Mouse (Mus musculus) liver, embryonic 14.5 days (tissue): Measurements from ENCODE around the gene Cmtr1. TPM values are rescaled to one million over a fixed set of nuclear protein-coding genes. Genes with fewer than 3 reads are reported as not detected.

Experiments
- ATAC-seq: fragments of 200-750 bp; cut with Nextera tagmentation; 2 replicates; pipeline ENCODE4 v1.8.0; 2017; ENCODE audit warnings: moderate number of reproducible peaks, mild to moderate bottlenecking, moderate library complexity; ENCODE audit not compliant: insufficient read depth
- DNase-seq, 3 experiments: peaks; one replicate each; pipeline ENCODE4 v3.0.0-alpha.2; 2012 to 2013; ENCODE audit warnings: low read depth in 3 of 3, low spot score in 3 of 3
- H3K27ac ChIP-seq: fragments of 300-500 bp; sonication (generic); 2 replicates; pipeline ENCODE4 v1.5.1; 2014; ENCODE audit warnings: moderate library complexity, mild to moderate bottlenecking, control low read depth, inconsistent platforms
- H3K27me3 ChIP-seq: fragments of 300-500 bp; sonication (generic); 2 replicates; pipeline ENCODE4 v1.6.1; 2014; ENCODE audit warnings: mild to moderate bottlenecking, low read length, moderate library complexity; ENCODE audit not compliant: control insufficient read depth, insufficient read depth
- H3K36me3 ChIP-seq: fragments of 300-500 bp; sonication (generic); replicated peaks from 2 replicates; pipeline ENCODE4 v1.6.1; 2014; ENCODE audit warnings: low read depth; ENCODE audit not compliant: control insufficient read depth, insufficient read depth
- H3K4me1 ChIP-seq, 2 experiments: fragments of 200-500 bp in 1 of 2; fragments of 300-500 bp in 1 of 2; sonication (generic) in 1 of 2; replicated peaks; 2 replicates each; pipeline ENCODE4 v1.6.1; 2012 to 2014; ENCODE audit warnings: antibody characterized with exemption in 1 of 2, inconsistent platforms in 1 of 2, low read length in 1 of 2; ENCODE audit not compliant: control insufficient read depth in 2 of 2, insufficient read depth in 2 of 2
- H3K4me2 ChIP-seq: fragments of 300-500 bp; sonication (generic); 2 replicates; pipeline ENCODE4 v1.6.1; 2014; ENCODE audit warnings: low read depth, mild to moderate bottlenecking, control low read depth, moderate library complexity
- H3K4me3 ChIP-seq, 2 experiments: fragments of 200-500 bp in 1 of 2; fragments of 300-500 bp in 1 of 2; sonication (generic) in 1 of 2; 2 replicates each; pipeline ENCODE4 v1.5.1; 2012 to 2014; ENCODE audit warnings: low read depth in 2 of 2, low read length in 2 of 2, mild to moderate bottlenecking in 2 of 2, control low read depth in 1 of 2, inconsistent platforms in 1 of 2, moderate library complexity in 1 of 2; ENCODE audit not compliant: insufficient read depth in 1 of 2
- H3K9ac ChIP-seq: fragments of 300-500 bp; sonication (generic); replicated peaks from 2 replicates; pipeline ENCODE4 v1.6.1; 2014; ENCODE audit warnings: mild to moderate bottlenecking, control low read depth, moderate library complexity
- H3K9me3 ChIP-seq: fragments of 300-500 bp; sonication (generic); 2 replicates; pipeline ENCODE4 v1.6.1; 2016; ENCODE audit warnings: low read length, mixed read lengths; ENCODE audit not compliant: control insufficient read depth
- CTCF ChIP-seq: IDR thresholded peaks from 2 replicates; pipeline ENCODE4 v1.5.1; 2016; ENCODE audit warnings: antibody characterized with exemption, low read depth, control low read depth
- EP300 ChIP-seq: IDR thresholded peaks from 2 replicates; pipeline ENCODE4 v1.6.1; 2016; ENCODE audit warnings: antibody characterized with exemption, low read depth
- WGBS: fragments of 180-500 bp; shearing (Covaris S2); extraction: QIAGEN DNeasy Blood & Tissue Kit; methylation state at CpG from one replicate; pipeline ENCODE4 v1.1.7; 2014; ENCODE audit not compliant: insufficient replicate concordance; 5-methylcytosine and 5-hydroxymethylcytosine counted together
- polyA plus RNA-seq, 2 experiments: library from polyadenylated mRNA; depleted of rRNA in 1 of 2; stranded (reverse) in 1 of 2; unstranded in 1 of 2; fragments of >200 nt; fragmentation: Nextera tagmentation in 1 of 2; extraction: Ambion mirVana in 1 of 2; gene quantifications; 2 replicates each; pipeline versions ENCODE4 v1.2.1 to v1.2.3; 2012 to 2014

The Cmtr1 gene
- polyA plus RNA-seq, 2 experiments = 14.9 to 55.9 TPM

- no peak overlapping the region for H3K4me3 ChIP-seq
- no peaks in the 10 kb centered on the region for H3K9me3 ChIP-seq
- no peak overlapping the region for H3K27ac ChIP-seq
- WGBS = 79% methylated on average over 4 of the region's 4 CpGs
- H3K4me2 ChIP-seq = no peak overlapping the region
- H3K27me3 ChIP-seq = no peaks in the 10 kb centered on the region
- DNase-seq (no peak), ATAC-seq (no peak)
- peaks cover 65% of the 10 kb centered on the region for H3K36me3 ChIP-seq
- H3K9ac ChIP-seq = no peak overlapping the region
- H3K4me1 ChIP-seq = peaks cover 3 to 4% of the 10 kb centered on the region in 2 experiments; a peak in 3 of 4 replicates
- TF ChIP-seq EP300 (no peak), CTCF (no peak)
Observed at GRCm38 (mm10) chr17:29694516-29694915, 34.1 kb downstream of the Cmtr1 start.

- Histone ChIP-seq H3K27me3 (no peaks in the 10 kb centered on the region), H3K9ac (no peak overlapping the region), H3K9me3 (no peaks in the 10 kb centered on the region), H3K27ac (no peak overlapping the region), H3K4me1 (peaks cover 3 to 4% of the 10 kb centered on the region in 2 experiments; a peak in 3 of 4 replicates), H3K4me2 (no peak overlapping the region), H3K4me3 (no peak overlapping the region), H3K36me3 (peaks cover 62% of the 10 kb centered on the region)
- 89% methylated on average over 8 of the region's 8 CpGs for WGBS
- DNase-seq (no peak), ATAC-seq (no peak)
- TF ChIP-seq CTCF = no peak
- no peak for TF ChIP-seq EP300
Observed at GRCm38 (mm10) chr17:29696940-29697339, 36.5 kb downstream of the Cmtr1 start.

- WGBS = 88% methylated on average over 6 of the region's 6 CpGs
- Histone ChIP-seq H3K4me1 (no peaks in the 10 kb centered on the region), H3K36me3 (peaks cover 73% of the 10 kb centered on the region), H3K9me3 (no peaks in the 10 kb centered on the region), H3K4me3 (no peak overlapping the region), H3K27ac (no peak overlapping the region), H3K27me3 (no peaks in the 10 kb centered on the region), H3K4me2 (no peak overlapping the region), H3K9ac (no peak overlapping the region)
- ATAC-seq (no peak), DNase-seq (no peak)
- TF ChIP-seq CTCF = no peak
- no peak for TF ChIP-seq EP300
Observed at GRCm38 (mm10) chr17:29698421-29698820, 38.0 kb downstream of the Cmtr1 start.

GRCm38 (mm10) chr17:29700573-29700972 is 40.2 kb downstream of the Cmtr1 start:
- TF ChIP-seq EP300 (no peak), CTCF (no peak)
- Histone ChIP-seq H3K9me3 (no peaks in the 10 kb centered on the region), H3K27ac (no peak overlapping the region), H3K4me3 (no peak overlapping the region), H3K4me2 (no peak overlapping the region), H3K27me3 (no peaks in the 10 kb centered on the region), H3K4me1 (no peaks in the 10 kb centered on the region), H3K9ac (no peak overlapping the region), H3K36me3 (peaks cover 62% of the 10 kb centered on the region)
- no peak for ATAC-seq
- WGBS = 84% methylated on average over 7 of the region's 7 CpGs
- DNase-seq = no peak

- H3K4me1 ChIP-seq = no peaks in the 10 kb centered on the region
- TF ChIP-seq CTCF (no peak), EP300 (no peak)
- H3K4me3 ChIP-seq = no peak overlapping the region
- no peak overlapping the region for H3K9ac ChIP-seq
- DNase-seq (no peak), ATAC-seq (no peak)
- no peaks in the 10 kb centered on the region for H3K9me3 ChIP-seq
- 68% methylated on average over 4 of the region's 4 CpGs for WGBS
- peaks cover 48% of the 10 kb centered on the region for H3K36me3 ChIP-seq
- no peak overlapping the region for H3K27ac ChIP-seq
- no peaks in the 10 kb centered on the region for H3K27me3 ChIP-seq
- no peak overlapping the region for H3K4me2 ChIP-seq
Observed at GRCm38 (mm10) chr17:29702938-29703710, 42.7 kb downstream of the Cmtr1 start.
